Mouse (Mus musculus) Patski (cell line): ENCODE data around the gene Ncoa1. TPM values are rescaled to one million over a fixed set of nuclear protein-coding genes. Genes with fewer than 3 reads are reported as not detected.

ENCODE experiments used
- ATAC-seq: fragments of 100-300 bp; one replicate; pipeline ENCODE4 v1.8.0; 2021
- CTCF ChIA-PET: fragments of 350-600 bp; sonication (Branson Sonifier 250); formaldehyde crosslinking; loops from one replicate; lab custom pipeline; 2022; ENCODE audit warnings: inconsistent platforms; lab: Charles Lee
- POLR2A ChIA-PET: fragments of 350-600 bp; sonication (Branson Sonifier 250); formaldehyde crosslinking; loops from one replicate; lab custom pipeline; 2022; ENCODE audit warnings: antibody characterized with exemption, inconsistent platforms; lab: Charles Lee
- DNase-seq: peaks from one replicate; pipeline ENCODE4 v3.0.0-alpha.2; 2011; ENCODE audit warnings: low read depth, low spot score
- H3K27me3 ChIP-seq: fragments of 371-371 bp; one replicate; pipeline ENCODE4 v1.5.1; 2021
- CTCF ChIP-seq: fragments of 100-300 bp; IDR thresholded peaks from one replicate; pipeline ENCODE4 v1.5.1; 2021
- in situ Hi-C: fragments of 300-500 bp; cut with MboI; formaldehyde crosslinking; loops from 3 replicates; pipeline ENCODE4 v1.11.1; 2018; ENCODE audit warnings: low pct_unique_long_range_greater_than_20kb, mixed read lengths
- polyA plus RNA-seq: library from polyadenylated mRNA; unstranded; gene quantifications from one replicate; pipeline ENCODE4 v1.2.3, GENCODE M21; 2021

The Ncoa1 gene
- polyA plus RNA-seq, 1 experiment from 2014 or later = 21.9 TPM

GRCm38 (mm10) chr12:4322227-4322626 is 154.8 kb downstream of the Ncoa1 start:
- ChIA-PET CTCF (no interaction called here), POLR2A (no interaction called here)
- ATAC-seq (no peak), DNase-seq (no peak)
- TF ChIP-seq CTCF = no peak
- in situ Hi-C loops = no loop called here
- no peaks in the 10 kb centered on the region for H3K27me3 ChIP-seq

GRCm38 (mm10) chr12:4313824-4314223 is 163.2 kb downstream of the Ncoa1 start:
- DNase-seq = no peak
- no peaks in the 10 kb centered on the region for H3K27me3 ChIP-seq
- POLR2A ChIA-PET = no interaction called here
- CTCF ChIA-PET = no interaction called here
- ATAC-seq = no peak
- in situ Hi-C loops = no loop called here
- no peak for TF ChIP-seq CTCF

- ATAC-seq (no peak), DNase-seq (no peak)
- H3K27me3 ChIP-seq = no peaks in the 10 kb centered on the region
- ChIA-PET CTCF (interaction anchor here (1.2 kb wide), 1 partner anchor 11 kb away, joined by 3 read pairs; no protein-coding TSS in a partner anchor), POLR2A (interaction anchor here (0.6 kb wide), 1 partner anchor 833 kb away, joined by 6 read pairs; no protein-coding TSS in a partner anchor)
- TF ChIP-seq CTCF = no peak
- in situ Hi-C loops = no loop called here
Observed at GRCm38 (mm10) chr12:4306712-4307313, 170.2 kb downstream of the Ncoa1 start.

GRCm38 (mm10) chr12:4299300-4299699 is 177.7 kb downstream of the Ncoa1 start:
- no peaks in the 10 kb centered on the region for H3K27me3 ChIP-seq
- DNase-seq (no peak), ATAC-seq (no peak)
- POLR2A ChIA-PET = no interaction called here
- CTCF ChIA-PET = no interaction called here
- in situ Hi-C loops = no loop called here
- no peak for TF ChIP-seq CTCF

GRCm38 (mm10) chr12:4298626-4299025 is 178.4 kb downstream of the Ncoa1 start:
- no peak for TF ChIP-seq CTCF
- H3K27me3 ChIP-seq = no peaks in the 10 kb centered on the region
- POLR2A ChIA-PET = no interaction called here
- no peak for ATAC-seq
- DNase-seq = no peak
- in situ Hi-C loops = no loop called here
- CTCF ChIA-PET = no interaction called here

- ATAC-seq (no peak), DNase-seq (no peak)
- TF ChIP-seq CTCF = no peak
- H3K27me3 ChIP-seq = no peaks in the 10 kb centered on the region
- ChIA-PET CTCF (interaction anchor here (0.9 kb wide), 1 partner anchor 11 kb away, joined by 3 read pairs; no protein-coding TSS in a partner anchor), POLR2A (interaction anchor here (1.1 kb wide), 1 partner anchor 242 kb away, joined by 3 read pairs; no protein-coding TSS in a partner anchor)
- in situ Hi-C loops = no loop called here
Observed at GRCm38 (mm10) chr12:4295881-4296280, 181.1 kb downstream of the Ncoa1 start.

- ChIA-PET CTCF (interaction anchor here (0.9 kb wide), 1 partner anchor 11 kb away, joined by 3 read pairs; no protein-coding TSS in a partner anchor), POLR2A (interaction anchor here (1.1 kb wide), 1 partner anchor 243 kb away, joined by 3 read pairs; no protein-coding TSS in a partner anchor)
- H3K27me3 ChIP-seq = no peaks in the 10 kb centered on the region
- ATAC-seq (no peak), DNase-seq (no peak)
- in situ Hi-C loops = no loop called here
- TF ChIP-seq CTCF = no peak
Observed at GRCm38 (mm10) chr12:4295281-4295680, 181.7 kb downstream of the Ncoa1 start.

GRCm38 (mm10) chr12:4293813-4294212 is 183.2 kb downstream of the Ncoa1 start:
- no peak for TF ChIP-seq CTCF
- in situ Hi-C loops = no loop called here
- POLR2A ChIA-PET = interaction anchor here (0.7 kb wide), 1 partner anchor 539 kb away, joined by 3 read pairs; no protein-coding TSS in a partner anchor
- CTCF ChIA-PET = no interaction called here
- ATAC-seq (no peak), DNase-seq (no peak)
- H3K27me3 ChIP-seq = no peaks in the 10 kb centered on the region

GRCm38 (mm10) chr12:4285186-4285585 is 191.8 kb downstream of the Ncoa1 start:
- ATAC-seq (peak; percentile 96), DNase-seq (peak; percentile 28)
- POLR2A ChIA-PET = no interaction called here
- in situ Hi-C loops = no loop called here
- no peaks in the 10 kb centered on the region for H3K27me3 ChIP-seq
- peak; percentile 17 for TF ChIP-seq CTCF
- CTCF ChIA-PET = interaction anchor here (1.2 kb wide), 1 partner anchor 28 kb away, joined by 3 read pairs; no protein-coding TSS in a partner anchor

GRCm38 (mm10) chr12:4279878-4280277 is 197.1 kb downstream of the Ncoa1 start:
- no peak for DNase-seq

GRCm38 (mm10) chr12:4278978-4279755 is 197.8 kb downstream of the Ncoa1 start:
- ATAC-seq (no peak), DNase-seq (no peak)
- in situ Hi-C loops = no loop called here
- CTCF ChIA-PET = no interaction called here
- POLR2A ChIA-PET = no interaction called here
- no peak for TF ChIP-seq CTCF
- H3K27me3 ChIP-seq = no peaks in the 10 kb centered on the region

More at GRCm38 (mm10) chr12:4279878-4280277, 197.1 kb downstream of the Ncoa1 start:
- no peaks in the 10 kb centered on the region for H3K27me3 ChIP-seq
- ATAC-seq = no peak
- in situ Hi-C loops = no loop called here
- no peak for TF ChIP-seq CTCF
- POLR2A ChIA-PET = no interaction called here
- CTCF ChIA-PET = no interaction called here
